Mouse (Mus musculus) small intestine, adult 2 months (tissue): ENCODE results near the gene Rgs7bp.

Experiments
- CTCF ChIP-seq: fragments of 200-500 bp; IDR thresholded peaks from 2 replicates; pipeline ENCODE4 v1.5.1; 2012; ENCODE audit warnings: low read depth, mild to moderate bottlenecking, control low read depth, inconsistent platforms, low read length, moderate library complexity, mixed read lengths; ENCODE audit not compliant: insufficient replicate concordance, insufficient read length; ENCODE audit errors: extremely low read depth
- POLR2A ChIP-seq: fragments of 200-500 bp; IDR thresholded peaks from 2 replicates; pipeline ENCODE4 v1.6.1; 2012; ENCODE audit warnings: low read depth, mild to moderate bottlenecking, control low read depth, inconsistent platforms, low read length, moderate library complexity

DNA sequence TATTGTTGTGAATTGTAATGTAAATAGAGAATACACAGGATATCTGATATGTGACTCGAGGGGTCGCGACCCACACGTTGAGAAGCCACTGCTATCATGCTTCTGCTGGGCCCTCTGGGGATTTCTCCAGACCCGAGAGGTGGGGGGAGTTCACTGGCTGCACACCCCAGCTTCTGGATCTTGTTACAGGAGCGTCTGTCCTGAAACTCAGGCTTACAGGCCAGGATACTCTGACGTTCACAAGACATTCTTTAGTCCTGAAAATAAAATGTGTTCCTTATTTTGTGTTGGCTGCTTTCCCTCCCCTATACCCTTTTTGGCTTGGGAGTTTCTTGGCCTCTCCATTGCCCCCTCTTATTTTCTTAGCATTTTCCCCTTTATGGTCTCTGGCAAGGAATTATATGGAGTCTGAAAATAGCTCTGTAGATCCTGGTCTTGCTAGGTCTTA lies 65.9 kb downstream of the Rgs7bp start:
- TF ChIP-seq POLR2A (no peak), CTCF (no peak)
